Mouse (Mus musculus): ENCODE data around the gene Gm49396.

GRCm38 (mm10) chr7:30591605-30591951 lies 28.4 kb downstream of the Gm49396 start:
- no peak for TF ChIP-seq CTCF (IDR thresholded peaks at IDR 0.05; ENCODE audit: low read depth, low read length)
- TF ChIP-seq GATA2 (IDR thresholded peaks at IDR 0.05; ENCODE audit: borderline replicate concordance, low read depth, low read length) = no peak
- no peak for TF ChIP-seq TAL1 (conservative IDR thresholded peaks at IDR 0.05; ENCODE audit: low read depth, low read length)
- TF ChIP-seq GATA1 (IDR thresholded peaks at IDR 0.05; ENCODE audit: borderline replicate concordance, low read length) = no peak
- TF ChIP-seq POLR2AphosphoS5 (IDR thresholded peaks at IDR 0.05; ENCODE audit: insufficient replicate concordance, low read depth, low read length) = no peak
